Mouse (Mus musculus) fat pad, adult 2 months (tissue): ENCODE measurements at regions not wholly inside any gene's neighbourhood (a gene's known extent, or its start where the extent isn't known, plus 50 kb on each side); places are given as distances from the start of the nearest gene placed in this dataset.

ENCODE experiments used
- DNase-seq: peaks from one replicate; pipeline ENCODE4 v3.0.0-alpha.2; 2011; ENCODE audit warnings: low read depth, low spot score; ENCODE audit errors: extremely low read depth

GRCm38 (mm10) chr15:62793569-62793968, 1051.4 kb downstream of the Gsdmc2 start:
- no peak for DNase-seq

GRCm38 (mm10) chr15:62792084-62792483, 1052.9 kb downstream of the Gsdmc2 start:
- DNase-seq, result no peak

GRCm38 (mm10) chr15:62787753-62788152, 1057.2 kb downstream of the Gsdmc2 start:
- DNase-seq, result no peak

GRCm38 (mm10) chr15:62786315-62786714, 1058.7 kb downstream of the Gsdmc2 start:
- no peak for DNase-seq

- DNase-seq, result no peak
Observed at GRCm38 (mm10) chr15:62784456-62785139, 1060.4 kb downstream of the Gsdmc2 start.

GRCm38 (mm10) chr15:62778899-62779298, 1066.1 kb downstream of the Gsdmc2 start:
- DNase-seq, result no peak

GRCm38 (mm10) chr15:62752686-62753085, 1092.3 kb downstream of the Gsdmc2 start:
- DNase-seq, result no peak

- DNase-seq, result no peak
Observed at GRCm38 (mm10) chr15:62743879-62744278, 1101.1 kb downstream of the Gsdmc2 start.

GRCm38 (mm10) chr15:62740746-62741145, 1104.2 kb downstream of the Gsdmc2 start:
- DNase-seq, result no peak

GRCm38 (mm10) chr15:62735334-62735733, 1109.6 kb downstream of the Gsdmc2 start:
- DNase-seq, result no peak

GRCm38 (mm10) chr15:62734900-62735299, 1110.1 kb downstream of the Gsdmc2 start:
- DNase-seq, result no peak

GRCm38 (mm10) chr15:62730524-62730923, 1114.5 kb downstream of the Gsdmc2 start:
- DNase-seq, result no peak

GRCm38 (mm10) chr15:62714265-62714664, 1130.7 kb downstream of the Gsdmc2 start:
- DNase-seq, result no peak

- DNase-seq, result no peak
Observed at GRCm38 (mm10) chr15:62712543-62713131, 1132.3 kb downstream of the Gsdmc2 start.

- DNase-seq, result no peak
Observed at GRCm38 (mm10) chr15:62712060-62712542, 1132.9 kb downstream of the Gsdmc2 start.

- DNase-seq, result no peak
Observed at GRCm38 (mm10) chr15:62709546-62709945, 1135.4 kb downstream of the Gsdmc2 start.

- DNase-seq, result no peak
Observed at GRCm38 (mm10) chr15:62698559-62698958, 1146.4 kb downstream of the Gsdmc2 start.

GRCm38 (mm10) chr15:62694734-62695133, 1150.2 kb downstream of the Gsdmc2 start:
- no peak for DNase-seq

- DNase-seq, result no peak
Observed at GRCm38 (mm10) chr15:62693671-62694070, 1151.3 kb downstream of the Gsdmc2 start.

- DNase-seq, result no peak
Observed at GRCm38 (mm10) chr15:62673410-62673809, 1171.6 kb downstream of the Gsdmc2 start.

- no peak for DNase-seq
Observed at GRCm38 (mm10) chr15:62670026-62670425, 1175.0 kb downstream of the Gsdmc2 start.

GRCm38 (mm10) chr15:62659096-62659495, 1185.9 kb downstream of the Gsdmc2 start:
- no peak for DNase-seq

- no peak for DNase-seq
Observed at GRCm38 (mm10) chr15:62658695-62659094, 1186.3 kb downstream of the Gsdmc2 start.
